Mouse (Mus musculus): Measurements from ENCODE around the gene Cdh26. TPM values are rescaled to one million over a fixed set of nuclear protein-coding genes. Genes with fewer than 3 reads are reported as not detected.

The Cdh26 gene
- total and polyA plus RNA-seq, 3 experiments, result not detected

DNA sequence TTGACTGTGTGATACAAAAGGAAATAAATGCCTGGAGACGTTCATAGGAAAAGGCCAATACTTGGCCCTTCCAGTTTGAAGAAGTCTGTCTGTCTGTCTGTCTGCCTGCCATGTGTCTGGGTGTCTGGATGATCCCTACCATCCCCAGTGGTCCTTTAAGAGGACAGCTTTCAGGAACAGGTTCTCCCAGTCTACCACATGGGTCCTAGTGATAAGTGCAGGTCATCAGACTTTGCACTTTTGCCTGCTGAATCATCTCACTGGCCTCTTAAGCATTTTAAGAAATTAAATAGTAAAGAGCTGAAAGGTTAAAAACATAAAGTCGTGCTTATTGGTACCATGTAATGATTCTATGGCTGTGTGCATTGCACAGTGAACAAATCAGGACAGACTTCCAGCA, 3.2 kb downstream of the Cdh26 start:
- Histone ChIP-seq H3K9ac (ENCODE audit: control insufficient read depth, low read depth, low read length, poor library complexity, severe bottlenecking) (no peak overlapping the region), H3K9me3 (replicated peaks; ENCODE audit: insufficient read depth, low read length) (no peaks in the 10 kb centered on the region), H3K36me3 (ENCODE audit: control insufficient read depth in 1 of 2, insufficient read depth in 2 of 2, low read length in 2 of 2) (no peaks in the 10 kb centered on the region), H3K27ac (ENCODE audit: control insufficient read depth, low read depth, low read length) (no peak overlapping the region), H3K27me3 (ENCODE audit: control insufficient read depth in 1 of 2, insufficient read depth in 2 of 2, low read length in 2 of 2) (no peaks in the 10 kb centered on the region), H3K4me1 (ENCODE audit: control insufficient read depth in 1 of 2, insufficient read depth in 2 of 2, low read length in 2 of 2) (no peaks in the 10 kb centered on the region), H3K4me3 (ENCODE audit: control insufficient read depth in 1 of 2, insufficient read depth in 1 of 2, low read depth in 2 of 2, low read length in 2 of 2) (no peak overlapping the region), H3K79me2 (ENCODE audit: control insufficient read depth, insufficient read depth, low read length, poor library complexity) (no peaks in the 10 kb centered on the region)
- TF ChIP-seq ZKSCAN1 (IDR thresholded peaks at IDR 0.05; ENCODE audit: low read depth, low read length), result no peak
- TF ChIP-seq RCOR1 (IDR thresholded peaks at IDR 0.05; ENCODE audit: low read depth, low read length), result no peak
- no peak for TF ChIP-seq ELF1 (IDR thresholded peaks at IDR 0.05; ENCODE audit: low read depth, low read length)
- no peak for TF ChIP-seq ETS1 (IDR thresholded peaks at IDR 0.05; ENCODE audit: low read depth, low read length)
- TF ChIP-seq CHD1 (IDR thresholded peaks at IDR 0.05; ENCODE audit: low read depth, low read length), result no peak
- TF ChIP-seq BHLHE40 (IDR thresholded peaks at IDR 0.05; ENCODE audit: borderline replicate concordance, low read depth, low read length), result no peak
- TF ChIP-seq UBTF (IDR thresholded peaks at IDR 0.05; ENCODE audit: borderline replicate concordance, insufficient read depth, low read depth, low read length), result no peak
- DNase-seq (ENCODE audit: low read depth, low spot score), result no peak

DNA sequence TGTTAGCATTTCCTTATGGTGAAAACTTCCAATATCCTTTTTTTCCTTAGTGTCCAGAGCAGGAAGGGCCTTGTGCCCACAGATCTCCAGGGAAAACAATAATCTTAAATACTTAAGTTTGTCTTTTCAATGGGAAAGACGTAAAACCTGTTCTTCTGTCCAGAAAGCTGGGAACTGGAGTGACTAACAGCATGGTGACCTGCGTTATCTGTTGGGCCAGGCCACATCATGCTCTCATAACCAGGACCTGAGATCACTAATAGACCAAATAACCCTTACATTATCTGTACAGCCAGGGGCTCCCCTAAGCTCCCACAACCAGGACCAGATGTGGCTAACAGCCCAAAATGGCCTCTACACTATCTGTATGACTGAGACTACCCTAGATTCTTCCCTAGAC, 3.6 kb downstream of the Cdh26 start:
- Histone ChIP-seq H3K36me3 (ENCODE audit: control insufficient read depth in 1 of 2, insufficient read depth in 2 of 2, low read length in 2 of 2) (no peaks in the 10 kb centered on the region), H3K4me3 (ENCODE audit: control insufficient read depth in 1 of 2, insufficient read depth in 1 of 2, low read depth in 2 of 2, low read length in 2 of 2) (no peak overlapping the region), H3K27ac (ENCODE audit: control insufficient read depth, low read depth, low read length) (no peak overlapping the region), H3K9me3 (replicated peaks; ENCODE audit: insufficient read depth, low read length) (no peaks in the 10 kb centered on the region), H3K4me1 (ENCODE audit: control insufficient read depth in 1 of 2, insufficient read depth in 2 of 2, low read length in 2 of 2) (no peaks in the 10 kb centered on the region), H3K27me3 (ENCODE audit: control insufficient read depth in 1 of 2, insufficient read depth in 2 of 2, low read length in 2 of 2) (no peaks in the 10 kb centered on the region), H3K79me2 (ENCODE audit: control insufficient read depth, insufficient read depth, low read length, poor library complexity) (no peaks in the 10 kb centered on the region), H3K9ac (ENCODE audit: control insufficient read depth, low read depth, low read length, poor library complexity, severe bottlenecking) (no peak overlapping the region)
- TF ChIP-seq USF2 (IDR thresholded peaks at IDR 0.05; ENCODE audit: borderline replicate concordance in 1 of 2, insufficient read depth in 1 of 2, low read depth in 1 of 2, low read length in 2 of 2) (no peak), NRF1 (IDR thresholded peaks at IDR 0.05; ENCODE audit: insufficient read depth, low read depth, low read length, poor library complexity, severe bottlenecking) (no peak), SMC3 (IDR thresholded peaks at IDR 0.05; ENCODE audit: low read depth, low read length) (no peak), ELF1 (IDR thresholded peaks at IDR 0.05; ENCODE audit: low read depth, low read length) (no peak), SIN3A (IDR thresholded peaks at IDR 0.05; ENCODE audit: low read length) (no peak), POLR2A (IDR thresholded peaks at IDR 0.05; ENCODE audit: control insufficient read depth in 1 of 2, insufficient read depth in 1 of 2, low read depth in 1 of 2, low read length in 2 of 2, poor library complexity in 1 of 2) (no peak), POLR2AphosphoS5 (IDR thresholded peaks at IDR 0.05; ENCODE audit: borderline replicate concordance, low read depth, low read length) (no peak), UBTF (IDR thresholded peaks at IDR 0.05; ENCODE audit: borderline replicate concordance, insufficient read depth, low read depth, low read length) (no peak), CHD1 (IDR thresholded peaks at IDR 0.05; ENCODE audit: low read depth, low read length) (no peak), POLR2AphosphoS2 (IDR thresholded peaks at IDR 0.05; ENCODE audit: low read length) (no peak), ZNF384 (IDR thresholded peaks at IDR 0.05; ENCODE audit: low read depth, low read length) (no peak), ZKSCAN1 (IDR thresholded peaks at IDR 0.05; ENCODE audit: low read depth, low read length) (no peak), GATA1 (IDR thresholded peaks at IDR 0.05; ENCODE audit: low read depth, low read length) (no peak), BHLHE40 (IDR thresholded peaks at IDR 0.05; ENCODE audit: borderline replicate concordance, low read depth, low read length) (no peak)
- no peak for DNase-seq (ENCODE audit: low read depth, low spot score)

All from MEL (cell line).